Mouse (Mus musculus): ENCODE measurements around the gene Gstm1.

- TF ChIP-seq POLR2A (IDR thresholded peaks at IDR 0.05; ENCODE audit: control insufficient read depth, extremely low read depth, insufficient read depth, low read length, poor library complexity) (no peak), CTCF (IDR thresholded peaks at IDR 0.05; ENCODE audit: borderline replicate concordance, control insufficient read depth, extremely low read depth, insufficient read depth, low read length, poor library complexity) (no peak)
These were observed 33.3 kb downstream of the Gstm1 start for GRCm38 (mm10) chr3:107984471-107984870.

Measured in thymus, adult 2 months (tissue).